Mouse (Mus musculus): ENCODE measurements around the gene Igsf8.

DNA sequence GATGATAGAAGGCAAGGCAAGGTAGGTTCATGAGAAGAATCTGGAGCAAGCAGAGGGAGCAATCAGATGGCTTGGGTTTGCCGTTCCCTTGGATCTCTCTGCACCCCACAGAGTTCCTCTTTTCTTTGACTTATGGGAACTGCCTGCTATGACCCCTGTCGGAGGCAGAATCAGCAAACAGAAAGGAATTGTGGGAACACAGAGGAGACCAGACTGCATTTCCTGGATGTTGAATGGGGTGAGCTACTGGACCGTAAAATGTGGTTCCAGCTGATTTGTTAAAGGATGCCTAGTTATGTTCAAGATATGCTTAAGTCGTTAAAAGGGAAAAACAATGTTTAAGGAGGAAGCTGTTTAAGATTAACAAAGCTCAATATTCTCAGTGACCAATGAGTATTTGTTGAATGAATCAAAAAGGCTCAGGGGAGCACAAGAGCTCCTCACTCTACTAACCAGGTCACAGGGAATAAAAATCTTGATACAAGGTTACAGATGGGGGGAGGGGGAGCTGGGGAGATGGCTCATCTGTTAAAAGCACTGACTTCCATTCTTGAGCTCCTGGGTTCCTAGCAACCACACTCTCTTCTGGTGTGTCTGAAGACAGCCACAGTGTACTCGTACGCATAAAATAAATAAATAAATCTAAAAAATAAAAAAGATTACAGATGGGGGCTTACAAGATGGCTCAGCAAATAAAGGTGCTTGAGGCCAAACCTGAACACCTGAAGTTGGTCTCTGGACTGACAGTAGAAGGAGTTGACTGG, 20.3 kb upstream of the Igsf8 start:
- TF ChIP-seq CTCF (IDR thresholded peaks at IDR 0.05; ENCODE audit: borderline replicate concordance, control insufficient read depth, extremely low read depth, insufficient read depth, low read length, poor library complexity): no peak
- TF ChIP-seq POLR2A (IDR thresholded peaks at IDR 0.05; ENCODE audit: control insufficient read depth, extremely low read depth, insufficient read depth, low read length, poor library complexity): no peak
